Mouse (Mus musculus) common myeloid progenitor, adult 5-6 weeks (primary cell): ENCODE data around the gene Gsg1. TPM values are rescaled to one million over a fixed set of nuclear protein-coding genes. Genes with fewer than 3 reads are reported as not detected.

ENCODE experiments used
- ATAC-seq: replicated peaks from 2 replicates; pipeline ENCODE4 v1.8.0; 2016; ENCODE audit warnings: low read depth, mild to moderate bottlenecking, moderate TSS enrichment, inconsistent platforms; ENCODE audit not compliant: poor library complexity, severe bottlenecking
- total RNA-seq: library from RNA; stranded (forward); fragments of 200-1000, 187-1606 nt; gene quantifications from 2 replicates; pipeline ENCODE4 v1.2.3, GENCODE M21; 2017

Gsg1 gene
- total RNA-seq, 1 experiment from 2014 or later: 0.32 TPM

- ATAC-seq: no peak
Observed at GRCm38 (mm10) chr6:135219916-135220315, 34.2 kb downstream of the Gsg1 start.

- peak; percentile 87 for ATAC-seq
Observed at GRCm38 (mm10) chr6:135218330-135218729, 35.8 kb downstream of the Gsg1 start.

GRCm38 (mm10) chr6:135212666-135213065 is 41.5 kb downstream of the Gsg1 start:
- no peak for ATAC-seq

- ATAC-seq: no peak
Observed at GRCm38 (mm10) chr6:135211169-135211568, 43.0 kb downstream of the Gsg1 start.

- ATAC-seq: no peak
Observed at GRCm38 (mm10) chr6:135206909-135207308, 47.2 kb downstream of the Gsg1 start.

- no peak for ATAC-seq
Observed at GRCm38 (mm10) chr6:135205802-135206201, 48.3 kb downstream of the Gsg1 start.

- no peak for ATAC-seq
Observed at GRCm38 (mm10) chr6:135204869-135205268, 49.3 kb downstream of the Gsg1 start.

GRCm38 (mm10) chr6:135203737-135204136 is 50.4 kb downstream of the Gsg1 start:
- no peak for ATAC-seq

GRCm38 (mm10) chr6:135202668-135203067 is 51.5 kb downstream of the Gsg1 start:
- ATAC-seq: no peak

- ATAC-seq: no peak
Observed at GRCm38 (mm10) chr6:135200122-135200957, 53.8 kb downstream of the Gsg1 start.

GRCm38 (mm10) chr6:135198726-135199125 is 55.4 kb downstream of the Gsg1 start:
- no peak for ATAC-seq

GRCm38 (mm10) chr6:135197921-135198532 is 56.1 kb downstream of the Gsg1 start, which contains the start of the genes Fam234b and Hebp1:
Gene Fam234b, plus strand, starts transcription at chr6:135197977.
Gene Hebp1, minus strand, starts transcription at chr6:135198022.
- peak; percentile 62 for ATAC-seq

- no peak for ATAC-seq
Observed at GRCm38 (mm10) chr6:135197446-135197845, 56.7 kb downstream of the Gsg1 start.

- peak; percentile 33 for ATAC-seq
Observed at GRCm38 (mm10) chr6:135196707-135197106, 57.4 kb downstream of the Gsg1 start.

GRCm38 (mm10) chr6:135194907-135195306 is 59.2 kb downstream of the Gsg1 start:
- ATAC-seq: no peak

GRCm38 (mm10) chr6:135193733-135194132 is 60.4 kb downstream of the Gsg1 start:
- no peak for ATAC-seq

- ATAC-seq: no peak
Observed at GRCm38 (mm10) chr6:135192993-135193392, 61.2 kb downstream of the Gsg1 start.

- peak; percentile 29 for ATAC-seq
Observed at GRCm38 (mm10) chr6:135191906-135192305, 62.2 kb downstream of the Gsg1 start.

GRCm38 (mm10) chr6:135190122-135190521 is 64.0 kb downstream of the Gsg1 start:
- ATAC-seq: no peak

GRCm38 (mm10) chr6:135188629-135189028 is 65.5 kb downstream of the Gsg1 start:
- peak; percentile 68 for ATAC-seq
